Comparison of ENCODE assay signal across 16 mouse cellular contexts in genomic region chr11:35638862-35639384, GRCm38 (mm10).
A peak's percentile ranks its signal among the peaks of the same experiment; 100 is the strongest.
DNase-seq lines count a peak whose midpoint lies in the region; ATAC-seq and TF ChIP-seq lines count a peak whose summit lies in the region.
"Had no signal": no experiment of that assay in that cellular context is flagged by ENCODE, and none has a peak within 500 bp of the region (broad histone marks: within the 10 kb centered on the region; RNA-seq: fewer than 3 reads in every experiment).

No protein-coding gene starts in this region.

- peak; percentile 39; the same call in 1 of the 2 replicates for TF ChIP-seq EP300 in ES-Bruce4 (IDR thresholded peaks at IDR 0.05; ENCODE audit: insufficient read depth, low read depth, low read length)

- no peaks in the 10 kb centered on the region for H3K9me3 ChIP-seq in ES-Bruce4 (replicated peaks; ENCODE audit: control insufficient read depth, insufficient read depth, low read length, poor library complexity, severe bottlenecking)
- H3K9me3 ChIP-seq in embryonic facial prominence, embryonic 10.5 days: no peaks in the 10 kb centered on the region
- no peaks in the 10 kb centered on the region for H3K9me3 ChIP-seq in midbrain, embryonic 11.5 days (ENCODE audit: control insufficient read depth, low read length)
- no peaks in the 10 kb centered on the region for H3K9me3 ChIP-seq in forebrain, embryonic 11.5 days (ENCODE audit: control insufficient read depth, low read length)
- H3K9me3 ChIP-seq: limb, embryonic 13.5 days had no signal

- ATAC-seq in frontal cortex, adult (ENCODE audit: low TSS enrichment): peak; percentile 38; the same call in 1 of the 2 replicates
- ATAC-seq in midbrain, embryonic 11.5 days (ENCODE audit: low FRiP score): peak; percentile 35; the same call in 1 of the 2 replicates
- ATAC-seq in forebrain, embryonic 11.5 days (replicated peaks; ENCODE audit: low FRiP score): no peak
- ATAC-seq in granulocyte monocyte progenitor cell, adult 5-6 weeks (replicated peaks; ENCODE audit: poor library complexity, severe bottlenecking): no peak

- no peaks in the 10 kb centered on the region for H3K27me3 ChIP-seq in ES-Bruce4 (ENCODE audit: control insufficient read depth, insufficient read depth, low read length, poor library complexity, severe bottlenecking)
- H3K27me3 ChIP-seq in embryonic facial prominence, embryonic 10.5 days (replicated peaks; ENCODE audit: low read depth, poor library complexity, severe bottlenecking): no peaks in the 10 kb centered on the region; the same call in 1 of the 2 replicates
- H3K27me3 ChIP-seq in midbrain, embryonic 11.5 days (ENCODE audit: control insufficient read depth, insufficient read depth, low read length): no peaks in the 10 kb centered on the region; the same call in 1 of the 2 replicates
- H3K27me3 ChIP-seq in forebrain, embryonic 11.5 days (ENCODE audit: control insufficient read depth, insufficient read depth, low read length): no peaks in the 10 kb centered on the region
- H3K27me3 ChIP-seq: limb, embryonic 13.5 days had no signal

- no peak overlapping the region for H3K9ac ChIP-seq in ES-Bruce4 (ENCODE audit: low read depth, poor library complexity, severe bottlenecking)
- H3K9ac ChIP-seq in midbrain, embryonic 11.5 days (ENCODE audit: low read length): no peak overlapping the region
- H3K9ac ChIP-seq in forebrain, embryonic 11.5 days (ENCODE audit: low read length): no peak overlapping the region
- H3K9ac ChIP-seq: limb, embryonic 13.5 days had no signal

- no peak for TF ChIP-seq POLR2A in ES-Bruce4 (IDR thresholded peaks at IDR 0.05; ENCODE audit: insufficient read depth, low read length)

- 11% methylated on average over 3 of the region's 3 CpGs for WGBS in embryonic facial prominence, embryonic 10.5 days
- 11% methylated on average over 3 of the region's 3 CpGs for WGBS in midbrain, embryonic 11.5 days
- WGBS in forebrain, embryonic 11.5 days: 22% methylated on average over 3 of the region's 3 CpGs

- no peak overlapping the region for H3K4me3 ChIP-seq in ES-Bruce4 (ENCODE audit: low read depth, low read length)
- H3K4me3 ChIP-seq in embryonic facial prominence, embryonic 10.5 days: no peak overlapping the region
- no peak overlapping the region for H3K4me3 ChIP-seq in midbrain, embryonic 11.5 days (ENCODE audit: low read depth, low read length)
- no peak overlapping the region for H3K4me3 ChIP-seq in forebrain, embryonic 11.5 days (ENCODE audit: low read depth, low read length)
- H3K4me3 ChIP-seq: limb, embryonic 13.5 days had no signal

- H3K27ac ChIP-seq in ES-Bruce4 (ENCODE audit: insufficient read depth, low read length): no peak overlapping the region
- peak overlapping the region; percentile 31; the same call in 1 of the 2 replicates for H3K27ac ChIP-seq in embryonic facial prominence, embryonic 10.5 days (replicated peaks)
- no peak overlapping the region for H3K27ac ChIP-seq in midbrain, embryonic 11.5 days (ENCODE audit: low read depth, low read length)
- H3K27ac ChIP-seq in forebrain, embryonic 11.5 days (ENCODE audit: low read depth, low read length): no peak overlapping the region
- H3K27ac ChIP-seq: limb, embryonic 13.5 days had no signal

- TF ChIP-seq CTCF in ES-Bruce4 (IDR thresholded peaks at IDR 0.05; ENCODE audit: low read depth, low read length): no peak

- no peak for DNase-seq in frontal cortex, postnatal 25 days (ENCODE audit: low spot score in 2 of 2)
- DNase-seq in embryonic facial prominence, embryonic 10.5 days (ENCODE audit: low spot score): peak; percentile 31
- DNase-seq in midbrain, embryonic 11.5 days (ENCODE audit: low spot score, missing footprints): peak; percentile 86
- DNase-seq in ovary, postnatal 10 days (ENCODE audit: low spot score): no peak
- DNase-seq in forebrain, embryonic 11.5 days (ENCODE audit: low spot score): no peak
- DNase-seq: B cell, adult 2 months; cerebellum, postnatal 36 days; heart, postnatal 36 days; kidney, adult 9 months; lung, adult 2 months; right cerebral cortex, postnatal 4 days; thymus, postnatal 25 days had no signal

- no peaks in the 10 kb centered on the region for H3K36me3 ChIP-seq in ES-Bruce4 (ENCODE audit: control insufficient read depth, insufficient read depth, low read length, poor library complexity, severe bottlenecking)
- H3K36me3 ChIP-seq in embryonic facial prominence, embryonic 10.5 days (replicated peaks): peaks cover 9% of the 10 kb centered on the region; the same call in 1 of the 2 replicates
- H3K36me3 ChIP-seq in midbrain, embryonic 11.5 days (ENCODE audit: control insufficient read depth, insufficient read depth, low read length): no peaks in the 10 kb centered on the region
- no peaks in the 10 kb centered on the region for H3K36me3 ChIP-seq in forebrain, embryonic 11.5 days (ENCODE audit: control insufficient read depth, insufficient read depth, low read length)

- H3K4me1 ChIP-seq in ES-Bruce4 (ENCODE audit: control insufficient read depth, insufficient read depth, low read length): peaks cover 2% of the 10 kb centered on the region
- H3K4me1 ChIP-seq in embryonic facial prominence, embryonic 10.5 days: peaks cover 50% of the 10 kb centered on the region
- no peaks in the 10 kb centered on the region; the same call in 1 of the 2 replicates for H3K4me1 ChIP-seq in midbrain, embryonic 11.5 days (ENCODE audit: control insufficient read depth, insufficient read depth, low read length)
- no peaks in the 10 kb centered on the region for H3K4me1 ChIP-seq in forebrain, embryonic 11.5 days (replicated peaks; ENCODE audit: control insufficient read depth, insufficient read depth, low read length)

- H3K4me2 ChIP-seq in midbrain, embryonic 11.5 days: no peak overlapping the region
- H3K4me2 ChIP-seq in forebrain, embryonic 11.5 days (ENCODE audit: low read depth, low read length, severe bottlenecking): no peak overlapping the region
- H3K4me2 ChIP-seq: limb, embryonic 13.5 days had no signal

Comparison
In these comparisons a context has a peak if more than half of its experiments do, and no peak if none do; other contexts are left out.
1. ATAC-seq: peak in frontal cortex, adult (single experiment) and midbrain, embryonic 11.5 days (single experiment); none in forebrain, embryonic 11.5 days (single experiment) and granulocyte monocyte progenitor cell, adult 5-6 weeks (single experiment).
2. DNase-seq: peak in embryonic facial prominence, embryonic 10.5 days (single experiment) and midbrain, embryonic 11.5 days (single experiment); none in frontal cortex, postnatal 25 days (0 of 2), ovary, postnatal 10 days (single experiment) and forebrain, embryonic 11.5 days (single experiment).